Mouse (Mus musculus): ENCODE measurements around the gene Pga5. TPM values are rescaled to one million over a fixed set of nuclear protein-coding genes. Genes with fewer than 3 reads are reported as not detected.
A peak's percentile ranks its signal among the peaks of the same experiment; 100 is the strongest.

The Pga5 gene
- polyA plus RNA-seq, 1 experiment, result not detected

DNA sequence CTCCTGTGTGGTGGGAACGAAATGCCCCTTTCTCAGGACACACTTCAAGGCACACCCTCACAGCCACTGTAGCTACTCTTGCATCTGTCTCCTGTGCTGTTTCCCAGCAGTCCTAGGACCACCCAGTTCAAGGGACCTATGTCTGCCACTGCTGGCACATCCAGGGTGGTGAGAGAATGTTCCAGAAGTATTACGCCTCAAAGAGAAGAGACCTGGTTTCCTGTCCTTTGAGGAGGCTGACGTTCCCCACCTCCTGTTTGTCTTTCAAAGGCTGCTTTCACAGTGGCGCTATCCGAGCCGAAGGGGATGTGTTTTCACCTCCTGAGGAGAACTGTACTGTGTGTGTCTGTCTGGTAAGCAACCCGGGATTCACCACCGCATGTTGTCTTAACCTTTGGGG, 29.7 kb downstream of the Pga5 start:
- no peak overlapping the region for H3K4me3 ChIP-seq (replicated peaks; ENCODE audit: control insufficient read depth, low read depth, low read length)
- 65% methylated on average over 8 of the region's 8 CpGs for WGBS
- no peak overlapping the region for H3K27ac ChIP-seq (ENCODE audit: control insufficient read depth, insufficient read depth, low read depth, low read length, poor library complexity)
- H3K4me1 ChIP-seq (ENCODE audit: control insufficient read depth, insufficient read depth, low read length), result no peaks in the 10 kb centered on the region; the same call in 1 of the 2 replicates
- TF ChIP-seq POLR2A (IDR thresholded peaks at IDR 0.05; ENCODE audit: borderline replicate concordance, control insufficient read depth, low read depth, low read length) (no peak), CTCF (IDR thresholded peaks at IDR 0.05; ENCODE audit: control insufficient read depth, insufficient read depth, low read length) (no peak)

DNA sequence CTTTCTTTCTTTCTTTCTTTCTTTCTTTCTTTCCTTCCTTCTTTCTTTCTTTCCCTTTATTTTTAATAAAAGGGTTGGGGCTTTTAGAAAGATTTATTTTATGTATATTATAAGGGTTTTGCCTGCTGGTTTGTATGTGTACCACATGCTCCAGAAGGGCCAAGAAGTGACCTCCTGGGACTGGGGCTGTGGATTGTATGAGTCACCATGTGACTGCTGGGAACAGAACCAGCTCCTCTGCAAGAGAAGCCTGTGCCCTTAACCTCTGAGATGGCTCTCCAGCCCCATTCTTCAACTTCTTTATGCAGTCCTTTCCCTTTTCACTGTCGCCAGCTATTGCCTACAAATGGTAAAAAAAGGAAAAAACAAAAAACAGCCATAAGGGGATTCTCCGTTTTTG, 32.3 kb downstream of the Pga5 start:
- Histone ChIP-seq H3K27ac (ENCODE audit: control insufficient read depth, insufficient read depth, low read depth, low read length, poor library complexity) (no peak overlapping the region), H3K4me1 (ENCODE audit: control insufficient read depth, insufficient read depth, low read length) (no peaks in the 10 kb centered on the region; the same call in 1 of the 2 replicates), H3K4me3 (replicated peaks; ENCODE audit: control insufficient read depth, low read depth, low read length) (no peak overlapping the region)
- TF ChIP-seq CTCF (IDR thresholded peaks at IDR 0.05; ENCODE audit: control insufficient read depth, insufficient read depth, low read length) (no peak), POLR2A (IDR thresholded peaks at IDR 0.05; ENCODE audit: borderline replicate concordance, control insufficient read depth, low read depth, low read length) (no peak)
- 78% methylated on average over 2 of the region's 2 CpGs for WGBS

DNA sequence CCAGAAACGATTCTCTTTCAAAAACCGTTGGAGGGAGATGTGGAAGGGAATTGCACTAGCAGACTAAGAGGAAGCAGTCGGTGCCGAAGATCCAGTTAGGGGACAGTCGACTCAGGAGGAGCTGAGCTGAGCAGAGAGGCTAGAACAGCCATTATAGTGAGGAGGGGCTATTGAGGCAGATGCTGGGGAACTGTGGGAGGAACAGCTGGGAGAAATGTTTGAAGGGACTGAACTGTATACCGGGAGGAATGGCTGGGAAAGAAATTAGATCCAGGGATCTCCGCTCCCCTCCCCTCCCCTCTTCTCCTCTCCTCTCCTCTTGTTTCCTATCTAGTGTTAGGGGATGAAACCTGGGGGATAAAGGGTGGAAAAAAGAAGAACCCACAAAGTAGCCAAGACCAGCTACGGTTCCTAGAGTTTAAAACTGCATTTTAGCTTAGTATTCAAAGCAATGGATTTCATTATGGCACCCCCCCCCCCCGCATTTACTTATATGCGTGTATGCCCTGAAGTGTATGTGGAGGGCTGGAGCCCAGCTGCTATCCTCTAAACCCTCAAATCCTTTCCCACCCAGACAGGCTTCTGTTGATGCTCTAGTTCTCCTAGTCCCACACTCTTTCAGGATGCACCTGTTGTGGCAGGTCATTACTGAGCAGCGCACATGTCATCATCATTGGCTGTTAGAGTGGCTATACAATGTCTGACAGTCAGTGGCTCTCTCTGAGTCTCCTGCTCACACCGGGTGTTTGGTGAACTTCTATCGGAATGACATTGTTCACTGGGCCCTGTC, 37.1 kb downstream of the Pga5 start:
- Histone ChIP-seq H3K27ac (ENCODE audit: control insufficient read depth, insufficient read depth, low read depth, low read length, poor library complexity) (no peak overlapping the region), H3K4me3 (replicated peaks; ENCODE audit: control insufficient read depth, low read depth, low read length) (no peak overlapping the region), H3K4me1 (ENCODE audit: control insufficient read depth, insufficient read depth, low read length) (no peaks in the 10 kb centered on the region)
- TF ChIP-seq POLR2A (IDR thresholded peaks at IDR 0.05; ENCODE audit: borderline replicate concordance, control insufficient read depth, low read depth, low read length) (no peak), CTCF (IDR thresholded peaks at IDR 0.05; ENCODE audit: control insufficient read depth, insufficient read depth, low read length) (no peak)
- 46% methylated on average over 13 of the region's 13 CpGs for whole genome bisulfite sequencing

DNA sequence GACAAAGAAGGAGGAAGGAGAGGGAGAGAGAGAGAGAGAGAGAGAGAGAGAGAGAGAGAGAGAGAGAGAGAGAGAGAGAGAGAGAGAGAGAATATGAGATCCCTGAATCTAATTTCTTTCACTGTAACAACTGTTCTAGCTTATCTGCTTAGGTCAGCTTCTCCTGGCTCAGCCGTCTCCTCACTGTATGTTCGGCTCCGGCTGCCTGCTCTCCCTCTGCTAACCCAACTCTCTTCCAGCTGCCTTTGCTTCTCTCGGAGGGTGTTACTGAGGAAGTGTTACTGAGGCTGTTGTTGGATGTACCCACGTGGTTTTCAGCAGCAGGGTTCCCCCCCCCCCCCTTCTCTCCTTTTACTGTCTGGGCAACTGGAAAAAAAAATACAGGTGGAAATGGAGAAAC, 37.8 kb downstream of the Pga5 start:
- no peak overlapping the region for H3K27ac ChIP-seq (ENCODE audit: control insufficient read depth, insufficient read depth, low read depth, low read length, poor library complexity)
- no peaks in the 10 kb centered on the region for H3K4me1 ChIP-seq (ENCODE audit: control insufficient read depth, insufficient read depth, low read length)
- TF ChIP-seq CTCF (IDR thresholded peaks at IDR 0.05; ENCODE audit: control insufficient read depth, insufficient read depth, low read length) (no peak), POLR2A (IDR thresholded peaks at IDR 0.05; ENCODE audit: borderline replicate concordance, control insufficient read depth, low read depth, low read length) (no peak)
- no peak overlapping the region for H3K4me3 ChIP-seq (replicated peaks; ENCODE audit: control insufficient read depth, low read depth, low read length)
- WGBS, result 7% methylated on average over 5 of the region's 5 CpGs

DNA sequence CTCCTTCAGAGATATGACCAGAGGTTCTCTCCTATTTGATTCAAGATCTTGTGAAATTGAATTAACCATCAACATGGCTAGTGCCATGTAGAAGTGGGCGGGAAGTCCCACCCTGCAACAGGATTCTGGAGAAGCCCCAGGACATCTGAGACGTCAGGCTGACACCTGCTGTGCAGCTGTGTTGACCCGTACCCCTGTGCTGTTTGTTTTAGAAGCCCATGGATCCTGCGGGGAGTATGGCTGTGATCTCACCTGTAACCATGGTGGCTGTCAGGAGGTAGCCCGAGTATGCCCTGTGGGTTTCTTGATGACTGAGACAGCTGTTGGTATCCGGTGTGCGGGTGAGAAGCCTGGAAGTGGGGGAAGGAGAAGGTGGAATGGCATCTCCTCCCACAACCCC, 40.0 kb downstream of the Pga5 start:
- 83% methylated on average over 7 of the region's 7 CpGs for WGBS
- Histone ChIP-seq H3K27ac (ENCODE audit: control insufficient read depth, insufficient read depth, low read depth, low read length, poor library complexity) (no peak overlapping the region), H3K4me1 (ENCODE audit: control insufficient read depth, insufficient read depth, low read length) (no peaks in the 10 kb centered on the region), H3K4me3 (replicated peaks; ENCODE audit: control insufficient read depth, low read depth, low read length) (no peak overlapping the region)
- TF ChIP-seq CTCF (IDR thresholded peaks at IDR 0.05; ENCODE audit: control insufficient read depth, insufficient read depth, low read length) (no peak), POLR2A (IDR thresholded peaks at IDR 0.05; ENCODE audit: borderline replicate concordance, control insufficient read depth, low read depth, low read length) (no peak)

DNA sequence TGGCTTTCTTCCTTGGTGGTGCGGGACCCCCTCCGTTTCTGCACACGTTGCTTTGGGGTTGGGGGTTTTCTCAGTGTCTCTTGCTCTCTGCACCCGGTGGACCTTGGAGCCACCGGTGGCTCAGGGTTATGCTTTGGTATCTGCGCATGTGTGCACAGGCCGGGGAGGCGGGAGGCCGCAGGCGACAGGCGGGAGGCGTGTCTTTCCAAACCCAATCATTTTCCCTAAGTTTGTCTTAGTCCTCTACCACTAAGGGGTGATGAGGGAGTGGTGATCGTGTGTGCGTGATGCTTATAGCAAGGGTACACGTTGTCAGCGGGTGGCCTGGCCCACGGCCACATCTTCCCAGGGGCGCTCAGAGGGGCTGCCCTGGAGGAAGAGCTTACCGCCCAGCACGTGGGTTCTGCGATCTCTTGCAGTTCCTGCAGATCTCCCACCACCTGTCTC, 43.0 kb downstream of the Pga5 start:
- H3K27ac ChIP-seq (ENCODE audit: control insufficient read depth, insufficient read depth, low read depth, low read length, poor library complexity), result no peak overlapping the region
- peak overlapping the region; percentile 0 for H3K4me3 ChIP-seq (replicated peaks; ENCODE audit: control insufficient read depth, low read depth, low read length)
- TF ChIP-seq POLR2A (IDR thresholded peaks at IDR 0.05; ENCODE audit: borderline replicate concordance, control insufficient read depth, low read depth, low read length) (no peak), CTCF (IDR thresholded peaks at IDR 0.05; ENCODE audit: control insufficient read depth, insufficient read depth, low read length) (no peak)
- 3% methylated on average over 21 of the region's 21 CpGs for WGBS
- no peaks in the 10 kb centered on the region for H3K4me1 ChIP-seq (ENCODE audit: control insufficient read depth, insufficient read depth, low read length)

DNA sequence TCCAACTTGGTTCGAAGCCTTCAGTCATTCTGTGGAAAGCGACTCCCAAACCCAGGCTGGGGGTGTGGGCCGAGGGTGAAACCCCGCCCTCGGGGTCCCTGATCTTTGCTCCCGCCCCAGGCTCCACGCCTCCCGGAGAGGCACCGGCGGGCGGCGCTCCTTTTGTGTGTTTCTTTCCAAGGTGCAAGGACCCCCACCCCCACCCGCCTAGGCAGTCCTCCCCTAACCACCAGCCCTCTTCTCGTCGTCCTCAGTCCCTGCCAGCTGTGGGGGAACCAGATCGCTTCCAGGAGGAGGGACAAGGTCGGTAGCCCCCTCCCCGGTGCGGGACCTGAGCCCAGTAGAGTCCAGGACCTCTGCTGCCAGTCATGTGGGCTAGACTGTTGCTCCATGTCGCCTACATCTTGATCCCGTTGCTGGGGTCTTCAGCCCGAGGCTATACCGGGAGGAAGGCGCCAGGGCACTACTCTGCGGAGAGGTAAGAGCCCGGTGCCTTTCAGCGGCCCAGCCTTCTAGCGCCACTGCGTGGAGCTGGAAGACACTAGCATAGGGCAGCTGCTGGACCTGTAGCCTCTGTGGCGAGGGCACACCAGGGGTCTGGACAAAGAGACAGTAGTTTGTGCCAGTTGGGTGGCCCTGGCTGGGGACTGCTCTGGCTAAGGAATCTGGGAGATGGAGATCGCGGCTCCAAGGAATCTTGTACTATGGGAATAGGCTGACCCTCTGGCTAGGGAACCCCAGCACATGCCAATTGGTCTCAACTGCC, 43.6 kb downstream of the Pga5 start, which contains the start of gene Vwce:
Vwce (plus strand) TSS at position 108 of the 766 bp plus-strand sequence.
- no peaks in the 10 kb centered on the region for H3K4me1 ChIP-seq (ENCODE audit: control insufficient read depth, insufficient read depth, low read length)
- 4% methylated on average over 32 of the region's 32 CpGs for WGBS
- peak within 1 kb of the TSS; percentile 34 for H3K4me3 ChIP-seq (replicated peaks; ENCODE audit: control insufficient read depth, low read depth, low read length)
- H3K27ac ChIP-seq (ENCODE audit: control insufficient read depth, insufficient read depth, low read depth, low read length, poor library complexity), result no peak within 1 kb of the TSS
- TF ChIP-seq CTCF (IDR thresholded peaks at IDR 0.05; ENCODE audit: control insufficient read depth, insufficient read depth, low read length), result peak; percentile 35; the same call in 1 of the 2 replicates
- TF ChIP-seq POLR2A (IDR thresholded peaks at IDR 0.05; ENCODE audit: borderline replicate concordance, control insufficient read depth, low read depth, low read length), result no peak

Other genes with a start within 250 kb of the Pga5 start
- not detected in 2 replicates for gene Lrrc10b, start 220.6 kb downstream of the Pga5 start, polyA plus RNA-seq (2011; ENCODE audit: insufficient read depth, insufficient read length, low replicate concordance, missing spikeins)
- 1.00 and 2.9 TPM in 2 replicates for gene Ppp1r32, start 195.1 kb downstream of the Pga5 start, polyA plus RNA-seq (2011; ENCODE audit: insufficient read depth, insufficient read length, low replicate concordance, missing spikeins)
- gene Cpsf7, start 152.8 kb downstream of the Pga5 start, polyA plus RNA-seq (2011; ENCODE audit: insufficient read depth, insufficient read length, low replicate concordance, missing spikeins), result 46.7 and 87.1 TPM in 2 replicates
- 23.6 and 31.2 TPM in 2 replicates for gene Sdhaf2, start 151.9 kb downstream of the Pga5 start, polyA plus RNA-seq (2011; ENCODE audit: insufficient read depth, insufficient read length, low replicate concordance, missing spikeins)
- gene Tmem216, start 121.8 kb downstream of the Pga5 start, polyA plus RNA-seq (2011; ENCODE audit: insufficient read depth, insufficient read length, low replicate concordance, missing spikeins), result 18.5 and 25.1 TPM in 2 replicates
- 17.7 and 34.4 TPM in 2 replicates for gene Cyb561a3, start 100.9 kb downstream of the Pga5 start, polyA plus RNA-seq (2011; ENCODE audit: insufficient read depth, insufficient read length, low replicate concordance, missing spikeins)
- gene Tmem138, start 100.7 kb downstream of the Pga5 start, polyA plus RNA-seq (2011; ENCODE audit: insufficient read depth, insufficient read length, low replicate concordance, missing spikeins), result 7.2 and 16.5 TPM in 2 replicates
- 59.3 and 107 TPM in 2 replicates for gene Ddb1, start 72.7 kb downstream of the Pga5 start, polyA plus RNA-seq (2011; ENCODE audit: insufficient read depth, insufficient read length, low replicate concordance, missing spikeins)
- 3.7 and 5.3 TPM in 2 replicates for gene Tkfc, start 72.4 kb downstream of the Pga5 start, polyA plus RNA-seq (2011; ENCODE audit: insufficient read depth, insufficient read length, low replicate concordance, missing spikeins)
- gene Vwce, start 43.9 kb downstream of the Pga5 start, polyA plus RNA-seq (2011; ENCODE audit: insufficient read depth, insufficient read length, low replicate concordance, missing spikeins), result 0.41 and 0.77 TPM in 2 replicates
- gene Vps37c, start 10.7 kb upstream of the Pga5 start, polyA plus RNA-seq (2011; ENCODE audit: insufficient read depth, insufficient read length, low replicate concordance, missing spikeins), result 14.4 and 29.5 TPM in 2 replicates
- 1.1 and 2.2 TPM in 2 replicates for gene Cd5, start 60.9 kb upstream of the Pga5 start, polyA plus RNA-seq (2011; ENCODE audit: insufficient read depth, insufficient read length, low replicate concordance, missing spikeins)
- gene Cd6, start 152.0 kb upstream of the Pga5 start, polyA plus RNA-seq (2011; ENCODE audit: insufficient read depth, insufficient read length, low replicate concordance, missing spikeins), result 2.1 TPM in 2 replicates
- 9.5 and 19.7 TPM in 2 replicates for gene Slc15a3, start 161.7 kb upstream of the Pga5 start, polyA plus RNA-seq (2011; ENCODE audit: insufficient read depth, insufficient read length, low replicate concordance, missing spikeins)
- gene Tmem132a, start 191.9 kb upstream of the Pga5 start, polyA plus RNA-seq (2011; ENCODE audit: insufficient read depth, insufficient read length, low replicate concordance, missing spikeins), result 1.4 TPM in 1 of 2 replicates, not detected in the other
- gene Tmem109, start 203.9 kb upstream of the Pga5 start, polyA plus RNA-seq (2011; ENCODE audit: insufficient read depth, insufficient read length, low replicate concordance, missing spikeins), result 5.1 and 11.5 TPM in 2 replicates
- 24.2 and 58.3 TPM in 2 replicates for gene Prpf19, start 217.2 kb upstream of the Pga5 start, polyA plus RNA-seq (2011; ENCODE audit: insufficient read depth, insufficient read length, low replicate concordance, missing spikeins)
- not detected in 2 replicates for gene Zp1, start 242.6 kb upstream of the Pga5 start, polyA plus RNA-seq (2011; ENCODE audit: insufficient read depth, insufficient read length, low replicate concordance, missing spikeins)

All from bone marrow, adult 2 months (tissue).